Mouse (Mus musculus) forebrain, postnatal 0 days (tissue): ENCODE data around the gene Mad2l2. TPM values are rescaled to one million over a fixed set of nuclear protein-coding genes. Genes with fewer than 3 reads are reported as not detected.
"Not testable (repeated sequence)": the region's sequence is repeated elsewhere in the genome, so short reads cannot be mapped to it uniquely, and the experiment has no call there.

ENCODE experiments used
- ATAC-seq: fragments of 200-750 bp; cut with Nextera tagmentation; 2 replicates; pipeline ENCODE4 v1.8.0; 2017; ENCODE audit warnings: mild to moderate bottlenecking, moderate library complexity
- DNase-seq: peaks from one replicate; pipeline ENCODE4 v3.0.0-alpha.2; 2015
- H3K27ac ChIP-seq: fragments of 300-500 bp; sonication (generic); 2 replicates; pipeline ENCODE4 v1.5.1; 2014; ENCODE audit warnings: low read depth, mild to moderate bottlenecking, antibody characterized with exemption, low read length, moderate library complexity, mixed read lengths
- H3K27me3 ChIP-seq: fragments of 300-500 bp; sonication (generic); 2 replicates; pipeline ENCODE4 v1.6.1; 2014; ENCODE audit warnings: mild to moderate bottlenecking, low read length, mixed read lengths; ENCODE audit not compliant: insufficient read depth
- H3K36me3 ChIP-seq: fragments of 300-500 bp; sonication (generic); 2 replicates; pipeline ENCODE4 v1.6.1; 2014; ENCODE audit warnings: mild to moderate bottlenecking, moderate library complexity; ENCODE audit not compliant: insufficient read depth
- H3K4me1 ChIP-seq: fragments of 300-500 bp; sonication (generic); 2 replicates; pipeline ENCODE4 v1.6.1; 2014; ENCODE audit warnings: antibody characterized with exemption; ENCODE audit not compliant: insufficient read depth
- H3K4me2 ChIP-seq: fragments of 300-500 bp; sonication (generic); 2 replicates; pipeline ENCODE4 v1.6.1; 2014; ENCODE audit warnings: low read depth, mild to moderate bottlenecking, moderate library complexity
- H3K4me3 ChIP-seq: fragments of 300-500 bp; sonication (generic); 2 replicates; pipeline ENCODE4 v1.5.1; 2014; ENCODE audit warnings: low read depth, low read length, mixed read lengths
- H3K9ac ChIP-seq: fragments of 300-500 bp; sonication (generic); 2 replicates; pipeline ENCODE4 v1.6.1; 2014; ENCODE audit warnings: mild to moderate bottlenecking
- H3K9me3 ChIP-seq: fragments of 300-500 bp; sonication (generic); 2 replicates; pipeline ENCODE4 v1.6.1; 2016; ENCODE audit warnings: low read length
- CTCF ChIP-seq: sonication (generic); IDR thresholded peaks from 2 replicates; pipeline ENCODE4 v1.5.1; 2016; ENCODE audit warnings: antibody characterized with exemption, control low read depth, low read depth
- WGBS: fragments of 180-500 bp; shearing (Covaris S2); extraction: QIAGEN DNeasy Blood & Tissue Kit; methylation state at CpG from one replicate; pipeline ENCODE4 v1.1.7; 2014; 5-methylcytosine and 5-hydroxymethylcytosine counted together
- microRNA-seq, 2 experiments: library from miRNA; unstranded; fragments of <30 nt; microRNA quantifications; one replicate each; pipeline ENCODE4; 2016
- polyA plus RNA-seq: library from polyadenylated mRNA; unstranded; fragments of >200 nt; fragmentation: Nextera tagmentation; extraction: Ambion mirVana; gene quantifications from 2 replicates; pipeline ENCODE4 v1.2.1, GENCODE M21; 2015
- total RNA-seq: library from RNA; depleted of rRNA; stranded (reverse); fragments of >200 nt; gene quantifications from 2 replicates; pipeline ENCODE4 v1.2.3, GENCODE M21; 2014; rRNA removed

Mad2l2 gene
- total and polyA plus RNA-seq, 2 experiments from 2014 or later = 45.7 to 104 TPM

DNA sequence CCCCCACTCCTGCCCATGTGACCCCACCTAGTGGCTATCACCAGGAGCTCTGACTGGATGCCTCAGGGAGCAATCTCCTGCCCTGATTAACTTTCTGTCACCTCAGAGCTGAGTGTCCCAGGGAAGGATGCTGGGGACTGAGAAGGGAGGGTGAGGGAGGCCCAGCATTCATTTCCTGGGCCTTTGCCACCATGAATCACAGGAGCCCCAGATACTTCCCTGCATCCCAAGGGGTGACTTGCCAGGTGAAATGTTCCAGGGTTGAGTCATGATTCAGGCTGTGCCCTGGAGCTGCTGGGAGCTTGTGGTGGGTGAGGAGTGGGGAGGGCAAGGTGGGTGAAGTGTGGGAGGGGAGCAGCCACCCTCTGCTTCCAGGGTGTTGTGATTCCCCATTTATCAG, 47.5 kb downstream of the Mad2l2 start:
- no peak overlapping the region for H3K9ac ChIP-seq
- ATAC-seq (no peak), DNase-seq (no peak)
- TF ChIP-seq CTCF = no peak
- H3K27me3 ChIP-seq = peaks cover 5% of the 10 kb centered on the region
- no peaks in the 10 kb centered on the region for H3K9me3 ChIP-seq
- H3K4me3 ChIP-seq = no peak overlapping the region
- no peaks in the 10 kb centered on the region for H3K4me1 ChIP-seq
- no peak overlapping the region for H3K27ac ChIP-seq
- no peak overlapping the region for H3K4me2 ChIP-seq
- no peaks in the 10 kb centered on the region for H3K36me3 ChIP-seq

DNA sequence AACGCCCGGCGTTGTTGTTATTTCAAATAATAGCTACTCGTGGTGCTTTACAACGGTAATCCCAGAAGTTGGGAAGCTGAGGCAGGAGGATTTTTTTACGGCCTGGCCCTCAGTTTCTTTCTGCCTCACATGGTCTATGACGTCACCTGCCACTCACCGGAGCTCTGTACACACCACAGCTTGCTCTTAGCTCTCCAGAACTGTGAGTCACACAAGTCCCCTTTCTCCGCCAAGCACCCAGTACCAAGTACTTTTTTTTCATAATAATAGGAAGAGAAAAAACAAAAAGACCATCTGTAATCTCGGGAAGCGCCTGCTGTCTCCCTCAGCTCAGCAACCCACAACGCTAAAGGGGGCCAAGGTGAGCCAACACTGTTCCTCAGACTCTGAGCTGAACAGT, 51.3 kb downstream of the Mad2l2 start:
- Histone ChIP-seq H3K36me3 (no peaks in the 10 kb centered on the region), H3K4me3 (no peak overlapping the region), H3K9me3 (no peaks in the 10 kb centered on the region), H3K27ac (no peak overlapping the region), H3K27me3 (no peaks in the 10 kb centered on the region; the same call in 1 of the 2 replicates), H3K4me2 (no peak overlapping the region), H3K4me1 (no peaks in the 10 kb centered on the region), H3K9ac (no peak overlapping the region)
- no peak for TF ChIP-seq CTCF
- WGBS = 79% methylated on average over 12 of the region's 12 CpGs
- no peak for ATAC-seq
- DNase-seq = no peak

- no peaks in the 10 kb centered on the region for H3K9me3 ChIP-seq
- WGBS = 15% methylated on average over 8 of the region's 8 CpGs
- no peak for TF ChIP-seq CTCF
- no peaks in the 10 kb centered on the region for H3K36me3 ChIP-seq
- ATAC-seq = 0 out of 2 replicates have a peak, but pooled peaks have one; percentile 19
- H3K27ac ChIP-seq = no peak overlapping the region
- H3K4me1 ChIP-seq = no peaks in the 10 kb centered on the region
- no peak overlapping the region for H3K4me3 ChIP-seq
- no peak overlapping the region for H3K9ac ChIP-seq
- DNase-seq = no peak
- H3K27me3 ChIP-seq = no peaks in the 10 kb centered on the region; the same call in 1 of the 2 replicates
- no peak overlapping the region for H3K4me2 ChIP-seq
These were observed 52.2 kb downstream of the Mad2l2 start for GRCm38 (mm10) chr4:148182363-148182762.

- Histone ChIP-seq H3K4me2 (no peak overlapping the region), H3K9me3 (no peaks in the 10 kb centered on the region), H3K4me1 (no peaks in the 10 kb centered on the region), H3K9ac (no peak overlapping the region), H3K27ac (no peak overlapping the region), H3K4me3 (no peak overlapping the region), H3K27me3 (no peaks in the 10 kb centered on the region), H3K36me3 (no peaks in the 10 kb centered on the region)
- TF ChIP-seq CTCF = no peak
- DNase-seq = no peak
- ATAC-seq = no peak
- 24% methylated on average over 9 of the region's 9 CpGs for WGBS
These were observed 54.4 kb downstream of the Mad2l2 start for GRCm38 (mm10) chr4:148184564-148184963.

DNA sequence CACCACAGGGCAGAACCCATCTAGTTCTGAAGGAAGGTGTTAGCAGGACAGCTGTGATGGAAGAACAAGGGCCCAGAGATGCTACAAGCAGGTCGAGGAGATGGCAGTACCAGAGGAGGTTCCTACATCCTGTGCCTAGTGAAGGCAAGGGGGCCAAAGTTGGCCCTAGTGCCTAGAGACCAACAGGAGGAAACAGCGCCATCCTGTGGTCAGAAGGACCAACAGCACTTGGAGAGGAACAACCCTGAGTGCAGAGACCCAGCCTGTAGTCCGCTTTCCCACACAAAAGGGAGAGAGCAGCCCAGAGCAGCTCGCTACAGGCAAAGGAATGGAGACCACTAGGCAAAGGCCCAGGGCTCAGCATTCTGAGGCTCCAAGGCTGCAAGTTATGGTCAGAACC, 55.6 kb downstream of the Mad2l2 start:
- Histone ChIP-seq H3K4me1 (no peaks in the 10 kb centered on the region), H3K36me3 (no peaks in the 10 kb centered on the region), H3K27ac (no peak overlapping the region), H3K4me3 (no peak overlapping the region), H3K4me2 (no peak overlapping the region), H3K9ac (no peak overlapping the region), H3K27me3 (no peaks in the 10 kb centered on the region), H3K9me3 (no peaks in the 10 kb centered on the region)
- TF ChIP-seq CTCF = peak; percentile 23
- no peak for ATAC-seq
- WGBS = 71% methylated on average over 4 of the region's 4 CpGs
- DNase-seq = no peak

- not testable (repeated sequence) for H3K27me3 ChIP-seq, H3K9me3 ChIP-seq, H3K9ac ChIP-seq, H3K4me2 ChIP-seq, DNase-seq, H3K36me3 ChIP-seq, H3K4me3 ChIP-seq, ATAC-seq, H3K4me1 ChIP-seq, H3K27ac ChIP-seq
- 91% methylated on average over 1 of the region's 1 CpGs for WGBS
These were observed 58.6 kb downstream of the Mad2l2 start for GRCm38 (mm10) chr4:148188767-148189166.

GRCm38 (mm10) chr4:148192707-148193245, 62.6 kb downstream of the Mad2l2 start:
- Histone ChIP-seq H3K27ac (no peak overlapping the region), H3K36me3 (no peaks in the 10 kb centered on the region), H3K9ac (no peak overlapping the region), H3K4me2 (no peak overlapping the region), H3K4me1 (no peaks in the 10 kb centered on the region), H3K4me3 (no peak overlapping the region), H3K9me3 (no peaks in the 10 kb centered on the region), H3K27me3 (no peaks in the 10 kb centered on the region)
- ATAC-seq (no peak), DNase-seq (no peak)
- no peak for TF ChIP-seq CTCF
- 38% methylated on average over 11 of the region's 11 CpGs for WGBS

DNA sequence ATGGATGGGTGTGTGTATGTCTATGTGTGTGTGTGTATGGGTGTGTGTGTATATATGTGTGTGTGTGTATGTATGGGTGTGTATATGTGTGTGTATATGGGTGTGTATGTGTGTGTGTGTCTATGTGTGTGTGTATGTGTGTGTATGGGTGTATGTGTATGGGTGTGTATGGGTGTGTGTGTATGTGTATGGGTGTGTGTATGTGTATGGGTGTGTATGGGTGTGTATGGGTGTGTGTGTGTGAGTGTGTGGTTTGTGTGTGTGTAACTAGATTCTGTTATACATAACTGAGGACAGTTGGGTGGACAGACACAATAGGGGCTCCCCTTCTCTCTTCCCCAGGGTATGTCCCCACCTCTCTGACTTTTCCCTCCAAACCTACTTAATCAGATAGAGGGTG, 64.2 kb downstream of the Mad2l2 start:
- H3K9ac ChIP-seq = no peak overlapping the region
- no peak overlapping the region for H3K4me3 ChIP-seq
- H3K36me3 ChIP-seq = no peaks in the 10 kb centered on the region
- no peak for TF ChIP-seq CTCF
- no peak overlapping the region for H3K4me2 ChIP-seq
- no peaks in the 10 kb centered on the region for H3K9me3 ChIP-seq
- no peak overlapping the region for H3K27ac ChIP-seq
- H3K4me1 ChIP-seq = no peaks in the 10 kb centered on the region
- DNase-seq = no peak
- no peaks in the 10 kb centered on the region for H3K27me3 ChIP-seq
- no peak for ATAC-seq

Small RNA genes within 50 kb of the gene (microRNA-seq; reads per million reads assigned to microRNA genes)
- 0 to 0.39 reads per million in 2 experiments for gene Mir7022

Other genes with a start within 250 kb of the Mad2l2 start
- gene Mfn2, start 225.7 kb upstream of the Mad2l2 start, total RNA-seq = 57.8 and 69.9 TPM in 2 replicates
- gene Mfn2, start 225.7 kb upstream of the Mad2l2 start, polyA plus RNA-seq = 59.4 and 83.3 TPM in 2 replicates
- 13.5 and 18.8 TPM in 2 replicates for gene Plod1, start 193.6 kb upstream of the Mad2l2 start, total RNA-seq
- gene Plod1, start 193.6 kb upstream of the Mad2l2 start, polyA plus RNA-seq = 17.3 and 17.9 TPM in 2 replicates
- 43.4 and 57.7 TPM in 2 replicates for gene 2510039O18Rik, start 189.5 kb upstream of the Mad2l2 start, total RNA-seq
- gene 2510039O18Rik, start 189.5 kb upstream of the Mad2l2 start, polyA plus RNA-seq = 12.0 and 12.8 TPM in 2 replicates
- not detected in 2 replicates for gene Nppb, start 144.6 kb upstream of the Mad2l2 start, total RNA-seq
- gene Nppb, start 144.6 kb upstream of the Mad2l2 start, polyA plus RNA-seq = 0.21 TPM in 1 of 2 replicates, not detected in the other
- gene Nppa, start 129.7 kb upstream of the Mad2l2 start, total RNA-seq = 1.5 TPM in 1 of 2 replicates, not detected in the other
- gene Nppa, start 129.7 kb upstream of the Mad2l2 start, polyA plus RNA-seq = 1.1 and 2.2 TPM in 2 replicates
- gene Clcn6, start 91.6 kb upstream of the Mad2l2 start, total RNA-seq = 48.2 and 61.0 TPM in 2 replicates
- 19.9 and 26.3 TPM in 2 replicates for gene Clcn6, start 91.6 kb upstream of the Mad2l2 start, polyA plus RNA-seq
- 27.0 and 34.5 TPM in 2 replicates for gene Mthfr, start 91.3 kb upstream of the Mad2l2 start, total RNA-seq
- gene Mthfr, start 91.3 kb upstream of the Mad2l2 start, polyA plus RNA-seq = 3.6 and 7.9 TPM in 2 replicates
- gene Agtrap, start 42.4 kb upstream of the Mad2l2 start, total RNA-seq = 3.8 and 4.2 TPM in 2 replicates
- gene Agtrap, start 42.4 kb upstream of the Mad2l2 start, polyA plus RNA-seq = 5.6 and 7.9 TPM in 2 replicates
- 37.5 and 40.5 TPM in 2 replicates for gene Draxin, start 314 bp downstream of the Mad2l2 start, total RNA-seq
- 6.8 and 8.7 TPM in 2 replicates for gene Draxin, start 314 bp downstream of the Mad2l2 start, polyA plus RNA-seq
- gene Fbxo6, start 21.8 kb downstream of the Mad2l2 start, total RNA-seq = 22.0 and 24.0 TPM in 2 replicates
- gene Fbxo6, start 21.8 kb downstream of the Mad2l2 start, polyA plus RNA-seq = 22.8 and 24.9 TPM in 2 replicates
- 126 and 132 TPM in 2 replicates for gene Fbxo44, start 30.1 kb downstream of the Mad2l2 start, total RNA-seq
- 73.3 and 81.4 TPM in 2 replicates for gene Fbxo44, start 30.1 kb downstream of the Mad2l2 start, polyA plus RNA-seq
- gene Fbxo2, start 30.2 kb downstream of the Mad2l2 start, total RNA-seq = 10.2 and 11.9 TPM in 2 replicates
- gene Fbxo2, start 30.2 kb downstream of the Mad2l2 start, polyA plus RNA-seq = 11.4 and 15.6 TPM in 2 replicates
- 13.2 and 17.3 TPM in 2 replicates for gene Disp3, start 157.6 kb downstream of the Mad2l2 start, total RNA-seq
- gene Disp3, start 157.6 kb downstream of the Mad2l2 start, polyA plus RNA-seq = 4.1 and 6.1 TPM in 2 replicates